Mouse (Mus musculus) limb, embryonic 15.5 days (tissue): ENCODE measurements around the gene Slc25a29. TPM values are rescaled to one million over a fixed set of nuclear protein-coding genes. Genes with fewer than 3 reads are reported as not detected.

Experiments used
- ATAC-seq: fragments of 200-750 bp; cut with Nextera tagmentation; 2 replicates; pipeline ENCODE4 v1.8.0; 2017; ENCODE audit warnings: low read depth, moderate TSS enrichment; ENCODE audit not compliant: insufficient number of reproducible peaks, low FRiP score, low TSS enrichment
- H3K27ac ChIP-seq: fragments of 300-500 bp; sonication (generic); 2 replicates; pipeline ENCODE4 v1.5.1; 2015; ENCODE audit warnings: moderate library complexity, mild to moderate bottlenecking, inconsistent platforms
- H3K27me3 ChIP-seq: fragments of 300-500 bp; sonication (generic); 2 replicates; pipeline ENCODE4 v1.6.1; 2015; ENCODE audit warnings: inconsistent platforms
- H3K36me3 ChIP-seq: fragments of 300-500 bp; sonication (generic); 2 replicates; pipeline ENCODE4 v1.6.1; 2015; ENCODE audit warnings: inconsistent platforms
- H3K4me1 ChIP-seq: fragments of 300-500 bp; sonication (generic); 2 replicates; pipeline ENCODE4 v1.6.1; 2015; ENCODE audit warnings: inconsistent platforms
- H3K4me2 ChIP-seq: fragments of 300-500 bp; sonication (generic); 2 replicates; pipeline ENCODE4 v1.6.1; 2015; ENCODE audit warnings: mild to moderate bottlenecking, inconsistent platforms
- H3K4me3 ChIP-seq: fragments of 300-500 bp; sonication (generic); 2 replicates; pipeline ENCODE4 v1.5.1; 2015; ENCODE audit warnings: mild to moderate bottlenecking, inconsistent platforms
- H3K9ac ChIP-seq: fragments of 300-500 bp; sonication (generic); 2 replicates; pipeline ENCODE4 v1.6.1; 2015; ENCODE audit warnings: inconsistent platforms
- H3K9me3 ChIP-seq: fragments of 300-500 bp; sonication (generic); 2 replicates; pipeline ENCODE4 v1.6.1; 2016; ENCODE audit warnings: inconsistent platforms
- WGBS: fragments of 180-500 bp; shearing (Covaris S2); methylation state at CpG from one replicate; pipeline ENCODE4 v1.1.7; 2015; 5-methylcytosine and 5-hydroxymethylcytosine counted together
- polyA plus RNA-seq: library from polyadenylated mRNA; unstranded; fragments of >200 nt; fragmentation: Nextera tagmentation; extraction: Ambion mirVana; gene quantifications from 2 replicates; pipeline ENCODE4 v1.2.1, GENCODE M21; 2015

Slc25a29 gene
- polyA plus RNA-seq, 1 experiment from 2014 or later = 10.3 TPM

DNA sequence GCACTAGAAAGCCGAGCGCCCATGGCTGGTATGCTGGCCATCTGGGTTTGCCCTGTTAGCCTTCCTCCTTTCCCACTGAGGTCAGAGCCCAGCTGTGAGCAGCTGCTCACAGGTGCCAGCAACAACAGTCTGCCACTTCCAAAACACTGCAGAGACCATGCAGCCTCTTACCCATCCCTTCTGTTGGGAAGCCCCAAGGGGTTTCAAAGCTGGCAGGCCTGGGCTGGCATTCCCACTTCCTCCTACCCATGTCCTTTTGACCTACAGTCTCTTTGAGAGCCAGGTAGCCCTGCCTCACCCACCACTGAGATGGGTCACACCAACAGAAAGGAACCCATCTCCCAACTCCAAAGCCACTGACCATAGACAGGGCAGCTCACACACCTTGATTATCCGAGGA, 2.3 kb downstream of the Slc25a29 start:
- WGBS = 87% methylated on average over 3 of the region's 3 CpGs
- peaks cover under 1% of the 10 kb centered on the region for H3K36me3 ChIP-seq
- H3K4me1 ChIP-seq = peaks cover 48% of the 10 kb centered on the region
- H3K4me2 ChIP-seq = no peak overlapping the region
- no peaks in the 10 kb centered on the region for H3K9me3 ChIP-seq
- no peak overlapping the region for H3K9ac ChIP-seq
- no peak overlapping the region for H3K4me3 ChIP-seq
- no peaks in the 10 kb centered on the region for H3K27me3 ChIP-seq
- H3K27ac ChIP-seq = no peak overlapping the region
- ATAC-seq = no peak

- Histone ChIP-seq H3K36me3 (peaks cover 6% of the 10 kb centered on the region), H3K4me3 (no peak overlapping the region), H3K27ac (no peak overlapping the region), H3K4me2 (no peak overlapping the region), H3K9me3 (no peaks in the 10 kb centered on the region), H3K9ac (no peak overlapping the region), H3K4me1 (peaks cover 42% of the 10 kb centered on the region), H3K27me3 (no peaks in the 10 kb centered on the region)
- ATAC-seq = no peak
- WGBS = 85% methylated on average over 8 of the region's 8 CpGs
Measured at GRCm38 (mm10) chr12:108832851-108833250, 2.8 kb downstream of the Slc25a29 start.

DNA sequence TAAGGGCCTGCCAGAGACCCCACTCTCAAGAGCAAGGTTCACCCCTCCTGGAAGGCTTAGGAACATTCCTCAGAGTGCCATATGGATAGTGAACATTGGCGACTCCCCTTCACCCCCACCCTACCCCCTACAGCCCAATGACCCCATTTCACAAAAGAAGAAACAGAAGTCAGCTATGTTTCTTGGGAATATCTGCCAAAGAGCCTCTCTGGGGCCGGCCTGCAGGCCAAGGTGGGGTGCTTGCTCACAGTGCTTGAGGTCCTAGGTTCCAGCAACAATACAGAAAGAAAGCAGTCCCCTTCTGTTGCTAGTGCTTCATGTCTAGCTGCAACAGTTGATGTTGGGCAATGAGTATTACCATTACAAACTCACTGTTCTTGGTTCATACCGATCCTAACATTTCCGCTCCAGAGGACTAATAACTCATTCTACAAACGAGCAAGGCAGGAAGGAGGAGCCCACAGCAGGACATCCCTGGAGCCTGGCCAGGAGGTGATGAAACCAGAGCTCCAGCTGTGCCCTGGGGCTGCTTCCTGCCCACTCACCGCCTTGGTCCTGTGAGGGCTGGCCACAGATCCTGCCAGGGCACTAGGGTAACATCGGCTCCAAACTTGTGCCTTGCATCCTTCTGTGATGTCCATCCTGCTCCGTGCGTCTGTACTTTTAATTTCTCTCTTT, 3.6 kb downstream of the Slc25a29 start:
- no peak overlapping the region for H3K4me2 ChIP-seq
- 52% methylated on average over 9 of the region's 9 CpGs for WGBS
- peaks cover 35% of the 10 kb centered on the region for H3K4me1 ChIP-seq
- H3K27me3 ChIP-seq = no peaks in the 10 kb centered on the region
- peaks cover 12% of the 10 kb centered on the region for H3K36me3 ChIP-seq
- H3K9me3 ChIP-seq = no peaks in the 10 kb centered on the region
- ATAC-seq = no peak
- H3K27ac ChIP-seq = no peak overlapping the region
- no peak overlapping the region for H3K4me3 ChIP-seq
- no peak overlapping the region for H3K9ac ChIP-seq

DNA sequence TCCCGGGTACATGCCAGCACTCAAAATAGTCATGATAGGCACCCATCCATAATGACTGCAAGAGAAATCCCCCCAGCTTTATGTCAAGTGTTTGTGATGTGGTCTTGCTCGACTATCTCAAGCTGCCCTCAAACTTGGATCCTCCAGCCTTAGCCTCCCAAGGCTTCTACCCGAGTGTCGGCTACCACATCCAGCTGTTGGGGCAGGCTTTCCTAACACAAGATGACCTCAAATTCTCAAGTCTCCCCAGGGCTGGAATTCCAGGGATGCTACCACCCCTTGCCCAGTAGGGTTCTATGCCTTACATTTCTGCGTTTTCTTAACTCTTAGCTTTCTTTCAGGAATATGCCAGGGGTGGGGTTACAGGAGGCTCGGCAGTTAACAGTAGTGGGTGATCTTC, 5.3 kb downstream of the Slc25a29 start:
- H3K36me3 ChIP-seq = peaks cover 22% of the 10 kb centered on the region
- H3K27ac ChIP-seq = no peak overlapping the region
- 75% methylated on average over 6 of the region's 6 CpGs for WGBS
- no peak overlapping the region for H3K4me3 ChIP-seq
- H3K9me3 ChIP-seq = no peaks in the 10 kb centered on the region
- no peak overlapping the region for H3K9ac ChIP-seq
- ATAC-seq = no peak
- peaks cover 27% of the 10 kb centered on the region for H3K4me1 ChIP-seq
- H3K27me3 ChIP-seq = no peaks in the 10 kb centered on the region
- H3K4me2 ChIP-seq = no peak overlapping the region

GRCm38 (mm10) chr12:108829636-108830035, 6.0 kb downstream of the Slc25a29 start:
- ATAC-seq = no peak

DNA sequence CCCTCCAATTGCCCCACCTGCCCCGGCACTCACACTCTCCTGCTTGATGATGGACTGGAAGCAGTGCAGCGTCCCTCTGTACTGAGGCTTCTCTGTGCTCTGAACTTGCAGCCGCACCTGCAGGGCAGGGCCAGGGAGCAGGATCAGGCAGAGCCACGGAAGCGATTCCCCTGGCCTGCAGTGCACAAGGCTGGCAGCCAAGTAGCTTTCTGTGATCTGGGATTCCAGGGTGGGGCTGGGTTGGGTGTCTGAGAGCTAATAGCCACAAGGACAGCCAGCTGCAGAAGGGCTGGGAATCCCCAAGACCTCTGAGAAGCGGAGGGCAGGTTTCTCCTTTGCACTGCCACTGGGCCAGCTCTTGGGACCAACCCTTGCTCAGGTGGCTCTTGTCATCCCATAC, 8.0 kb downstream of the Slc25a29 start:
- 90% methylated on average over 6 of the region's 6 CpGs for WGBS
- Histone ChIP-seq H3K4me2 (no peak overlapping the region), H3K9me3 (no peaks in the 10 kb centered on the region), H3K4me1 (peaks cover 10% of the 10 kb centered on the region; the same call in 1 of the 2 replicates), H3K27me3 (no peaks in the 10 kb centered on the region), H3K36me3 (peaks cover 24% of the 10 kb centered on the region), H3K27ac (no peak overlapping the region), H3K9ac (no peak overlapping the region), H3K4me3 (no peak overlapping the region)
- ATAC-seq = no peak

More at GRCm38 (mm10) chr12:108829636-108830035, 6.0 kb downstream of the Slc25a29 start:
- no peak overlapping the region for H3K27ac ChIP-seq
- WGBS = 71% methylated on average over 5 of the region's 5 CpGs
- no peak overlapping the region for H3K4me3 ChIP-seq
- no peak overlapping the region for H3K9ac ChIP-seq
- H3K4me1 ChIP-seq = peaks cover 19% of the 10 kb centered on the region; the same call in 1 of the 2 replicates
- no peak overlapping the region for H3K4me2 ChIP-seq
- H3K9me3 ChIP-seq = no peaks in the 10 kb centered on the region
- H3K36me3 ChIP-seq = peaks cover 24% of the 10 kb centered on the region
- H3K27me3 ChIP-seq = no peaks in the 10 kb centered on the region

- H3K9me3 ChIP-seq = no peaks in the 10 kb centered on the region
- H3K4me1 ChIP-seq = peaks cover 4% of the 10 kb centered on the region; the same call in 1 of the 2 replicates
- H3K9ac ChIP-seq = no peak overlapping the region
- WGBS = 93% methylated on average over 28 of the region's 28 CpGs
- no peak overlapping the region for H3K4me2 ChIP-seq
- no peak overlapping the region for H3K4me3 ChIP-seq
- H3K27me3 ChIP-seq = no peaks in the 10 kb centered on the region
- H3K27ac ChIP-seq = no peak overlapping the region
- no peak for ATAC-seq
- peaks cover 24% of the 10 kb centered on the region for H3K36me3 ChIP-seq
Measured at GRCm38 (mm10) chr12:108826958-108827535, 8.6 kb downstream of the Slc25a29 start.

- ATAC-seq = no peak
- no peak overlapping the region for H3K9ac ChIP-seq
- H3K9me3 ChIP-seq = no peaks in the 10 kb centered on the region
- peaks cover 24% of the 10 kb centered on the region for H3K36me3 ChIP-seq
- no peak overlapping the region for H3K27ac ChIP-seq
- 0 out of 2 replicates have a peak, but pooled peaks cover 2% of the 10 kb centered on the region for H3K4me1 ChIP-seq
- 94% methylated on average over 19 of the region's 19 CpGs for WGBS
- no peaks in the 10 kb centered on the region for H3K27me3 ChIP-seq
- no peak overlapping the region for H3K4me3 ChIP-seq
- H3K4me2 ChIP-seq = no peak overlapping the region
Measured at GRCm38 (mm10) chr12:108826282-108826957, 9.3 kb downstream of the Slc25a29 start.

- Histone ChIP-seq H3K36me3 (peaks cover 25% of the 10 kb centered on the region), H3K4me1 (0 out of 2 replicates have a peak, but pooled peaks cover 2% of the 10 kb centered on the region), H3K9me3 (no peaks in the 10 kb centered on the region), H3K27me3 (no peaks in the 10 kb centered on the region), H3K27ac (no peak overlapping the region), H3K4me3 (no peak overlapping the region), H3K9ac (no peak overlapping the region), H3K4me2 (no peak overlapping the region)
- 89% methylated on average over 13 of the region's 13 CpGs for WGBS
- ATAC-seq = no peak
Measured at GRCm38 (mm10) chr12:108825561-108826224, 10.0 kb downstream of the Slc25a29 start.

DNA sequence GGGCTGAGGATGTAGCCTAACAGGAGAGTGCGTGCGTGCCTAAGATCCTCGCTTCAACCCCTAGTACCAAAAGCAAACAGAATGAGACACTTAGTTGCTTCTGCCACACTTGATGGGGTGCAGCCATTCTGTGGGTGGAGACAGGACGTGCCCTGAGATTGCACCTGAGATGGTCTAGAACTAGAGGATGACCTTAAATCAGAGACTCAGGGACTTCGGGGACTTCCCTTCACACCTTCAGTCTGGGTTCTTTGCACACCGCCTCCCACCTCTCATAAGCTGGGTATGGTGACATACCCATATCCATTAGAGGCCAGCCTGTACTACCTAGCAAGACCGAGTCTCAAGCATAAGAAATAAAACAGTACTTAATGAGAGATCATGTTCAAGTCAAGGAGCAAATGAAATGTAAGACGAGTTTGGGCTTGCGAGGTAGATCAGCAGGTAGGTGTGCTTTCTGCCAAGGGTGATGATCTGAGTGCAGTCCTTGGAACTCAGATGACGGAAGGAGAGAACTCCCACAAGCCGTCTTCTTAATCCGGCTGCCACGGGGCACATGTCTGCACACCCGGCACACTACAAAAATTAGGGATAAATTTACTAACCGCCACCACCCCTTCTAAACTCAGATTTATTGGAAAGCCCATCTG, 11.3 kb downstream of the Slc25a29 start:
- Histone ChIP-seq H3K9ac (no peak overlapping the region), H3K4me2 (no peak overlapping the region), H3K27me3 (no peaks in the 10 kb centered on the region), H3K27ac (no peak overlapping the region), H3K36me3 (peaks cover 34% of the 10 kb centered on the region), H3K9me3 (no peaks in the 10 kb centered on the region), H3K4me3 (no peak overlapping the region), H3K4me1 (0 out of 2 replicates have a peak, but pooled peaks cover under 1% of the 10 kb centered on the region)
- ATAC-seq = no peak
- 70% methylated on average over 15 of the region's 15 CpGs for WGBS

- Histone ChIP-seq H3K4me3 (no peak overlapping the region), H3K27ac (no peak overlapping the region), H3K9ac (no peak overlapping the region), H3K4me1 (no peaks in the 10 kb centered on the region), H3K9me3 (no peaks in the 10 kb centered on the region), H3K36me3 (peaks cover 37% of the 10 kb centered on the region), H3K27me3 (no peaks in the 10 kb centered on the region), H3K4me2 (no peak overlapping the region)
- 54% methylated on average over 8 of the region's 8 CpGs for WGBS
- ATAC-seq = no peak
Measured at GRCm38 (mm10) chr12:108823036-108823435, 12.6 kb downstream of the Slc25a29 start.
